Mouse (Mus musculus): ENCODE data around the gene Vmn1r131. TPM values are rescaled to one million over a fixed set of nuclear protein-coding genes. Genes with fewer than 3 reads are reported as not detected.
"Not testable (repeated sequence)": the region's sequence is repeated elsewhere in the genome, so short reads cannot be mapped to it uniquely, and the experiment has no call there.

Gene Vmn1r131
- polyA plus RNA-seq (2012; fragmentation: generic; extraction: Trizol): not detected

- H3K4me3 ChIP-seq; H3K79me2 ChIP-seq (ENCODE audit: control insufficient read depth, insufficient read depth); H3K27me3 ChIP-seq (ENCODE audit: control insufficient read depth, insufficient read depth, insufficient read length); H3ac ChIP-seq (ENCODE audit: control insufficient read depth, insufficient read length); H3K4me2 ChIP-seq (ENCODE audit: low read depth); H3K36me3 ChIP-seq (ENCODE audit: control insufficient read depth, insufficient read depth): not testable (repeated sequence)
Measured at GRCm38 (mm10) chr7:21545990-21546389, at the start of gene Vmn1r131. Gene Vmn1r131, minus strand, starts transcription at chr7:21546090.

GRCm38 (mm10) chr7:21511480-21511879 lies 34.4 kb downstream of the Vmn1r131 start, which contains the start of gene Vmn1r130:
Gene Vmn1r130, plus strand, starts transcription at chr7:21511780.
- H3K4me2 ChIP-seq (ENCODE audit: low read depth); H3K36me3 ChIP-seq (ENCODE audit: control insufficient read depth, insufficient read depth); H3K79me2 ChIP-seq (ENCODE audit: control insufficient read depth, insufficient read depth); H3ac ChIP-seq (ENCODE audit: control insufficient read depth, insufficient read length); H3K27me3 ChIP-seq (ENCODE audit: control insufficient read depth, insufficient read depth, insufficient read length); H3K4me3 ChIP-seq: not testable (repeated sequence)

Other genes with a start within 250 kb of the Vmn1r131 start
- gene Vmn1r126, start 244.6 kb downstream of the Vmn1r131 start, polyA plus RNA-seq (2012; fragmentation: generic; extraction: Trizol): not detected
- gene Vmn1r127, start 226.2 kb downstream of the Vmn1r131 start, polyA plus RNA-seq (2012; fragmentation: generic; extraction: Trizol): not detected
- not detected for gene Vmn1r128, start 196.7 kb downstream of the Vmn1r131 start, polyA plus RNA-seq (2012; fragmentation: generic; extraction: Trizol)
- not detected for gene Vmn1r129, start 184.8 kb downstream of the Vmn1r131 start, polyA plus RNA-seq (2012; fragmentation: generic; extraction: Trizol)
- not detected for gene Gm6882, start 113.3 kb downstream of the Vmn1r131 start, polyA plus RNA-seq (2012; fragmentation: generic; extraction: Trizol)
- not detected for gene Vmn1r130, start 34.3 kb downstream of the Vmn1r131 start, polyA plus RNA-seq (2012; fragmentation: generic; extraction: Trizol)
- not detected for gene Vmn1r132, start 68.0 kb upstream of the Vmn1r131 start, polyA plus RNA-seq (2012; fragmentation: generic; extraction: Trizol)
- not detected for gene Gm4175, start 215.4 kb upstream of the Vmn1r131 start, polyA plus RNA-seq (2012; fragmentation: generic; extraction: Trizol)